In the genomic region with DNA sequence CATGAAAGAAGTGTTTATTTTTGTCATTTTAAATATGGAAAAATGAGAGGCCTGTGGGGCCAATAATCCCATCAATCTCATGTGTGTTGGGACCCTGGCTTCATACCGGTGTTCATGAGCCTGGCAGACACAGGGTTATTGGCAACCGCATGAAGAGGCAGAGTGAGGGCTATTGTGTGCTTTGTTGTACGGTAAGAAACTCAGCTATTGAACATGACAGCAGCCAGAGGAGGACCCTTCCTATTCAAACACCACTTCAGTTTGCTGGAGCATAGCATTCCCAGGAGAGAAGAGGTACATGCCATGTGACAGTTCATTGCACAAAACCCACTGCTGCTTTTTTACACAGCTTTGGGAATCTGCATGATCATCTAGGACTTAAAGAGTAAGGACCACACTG, we compare ENCODE assay signal across 26 mouse cellular contexts.
DNase-seq lines count a peak whose midpoint lies in the region; ATAC-seq and TF ChIP-seq lines count a peak whose summit lies in the region.
"Had no signal": no experiment of that assay in that cellular context is flagged by ENCODE, and none has a peak within 500 bp of the region (broad histone marks: within the 10 kb centered on the region; RNA-seq: fewer than 3 reads in every experiment).

No protein-coding gene starts in this region.

- H3K4me1 ChIP-seq in embryonic facial prominence, embryonic 14.5 days (ENCODE audit: control insufficient read depth, insufficient read depth, low read length) = no peaks in the 10 kb centered on the region
- H3K4me1 ChIP-seq in embryonic facial prominence, embryonic 10.5 days = peaks cover 7% of the 10 kb centered on the region
- H3K4me1 ChIP-seq in forebrain, embryonic 15.5 days = no peaks in the 10 kb centered on the region
- no peaks in the 10 kb centered on the region for H3K4me1 ChIP-seq in forebrain, embryonic 16.5 days (replicated peaks; ENCODE audit: control insufficient read depth, insufficient read depth, low read length)
- peaks cover 3% of the 10 kb centered on the region; the same call in 1 of the 2 replicates for H3K4me1 ChIP-seq in hindbrain, embryonic 12.5 days
- H3K4me1 ChIP-seq in hindbrain, embryonic 16.5 days (ENCODE audit: control insufficient read depth, insufficient read depth, low read depth, low read length) = no peaks in the 10 kb centered on the region
- H3K4me1 ChIP-seq: embryonic facial prominence, embryonic 15.5 days; heart, embryonic 10.5 days; heart, embryonic 15.5 days had no signal

- peak; percentile 28 for DNase-seq in embryonic facial prominence, embryonic 14.5 days (ENCODE audit: low spot score)
- DNase-seq in embryonic facial prominence, embryonic 10.5 days (ENCODE audit: low spot score) = no peak
- peak; percentile 52 for DNase-seq in brain, embryonic 14.5 days (ENCODE audit: low read depth)
- no peak for DNase-seq in embryo, embryonic 11 days
- DNase-seq: adrenal gland, postnatal 10 days; B cell, adult 2 months; cerebellum, adult 11-12 months; cerebellum, adult 9-10 months; cerebellum, postnatal 25 days; gastrocnemius, adult 2 months; gastrocnemius, postnatal 36 days; heart, adult 18-20 months; heart, postnatal 14 days; kidney, adult 8-10 months had no signal

- H3K9ac ChIP-seq in embryonic facial prominence, embryonic 14.5 days (ENCODE audit: low read depth, low read length) = no peak overlapping the region
- no peak overlapping the region for H3K9ac ChIP-seq in forebrain, embryonic 15.5 days (replicated peaks)
- H3K9ac ChIP-seq in forebrain, embryonic 16.5 days (replicated peaks; ENCODE audit: low read depth, low read length) = no peak overlapping the region
- H3K9ac ChIP-seq in hindbrain, embryonic 12.5 days = no peak overlapping the region
- no peak overlapping the region for H3K9ac ChIP-seq in hindbrain, embryonic 16.5 days (ENCODE audit: low read depth, low read length)
- H3K9ac ChIP-seq: embryonic facial prominence, embryonic 15.5 days; heart, embryonic 15.5 days had no signal

- H3K27me3 ChIP-seq in embryonic facial prominence, embryonic 14.5 days (replicated peaks; ENCODE audit: control insufficient read depth, insufficient read depth, low read length) = no peaks in the 10 kb centered on the region
- no peaks in the 10 kb centered on the region for H3K27me3 ChIP-seq in embryonic facial prominence, embryonic 10.5 days (replicated peaks; ENCODE audit: low read depth, poor library complexity, severe bottlenecking)
- H3K27me3 ChIP-seq in forebrain, embryonic 15.5 days = no peaks in the 10 kb centered on the region
- no peaks in the 10 kb centered on the region for H3K27me3 ChIP-seq in forebrain, embryonic 16.5 days (replicated peaks; ENCODE audit: control insufficient read depth, insufficient read depth, low read length)
- H3K27me3 ChIP-seq in hindbrain, embryonic 12.5 days = no peaks in the 10 kb centered on the region
- H3K27me3 ChIP-seq in hindbrain, embryonic 16.5 days (replicated peaks; ENCODE audit: control insufficient read depth, insufficient read depth, low read length) = no peaks in the 10 kb centered on the region
- H3K27me3 ChIP-seq: embryonic facial prominence, embryonic 15.5 days; heart, embryonic 15.5 days had no signal

- H3K9me3 ChIP-seq in embryonic facial prominence, embryonic 14.5 days (ENCODE audit: control insufficient read depth, low read length) = no peaks in the 10 kb centered on the region
- H3K9me3 ChIP-seq in embryonic facial prominence, embryonic 10.5 days = no peaks in the 10 kb centered on the region
- H3K9me3 ChIP-seq in forebrain, embryonic 15.5 days = no peaks in the 10 kb centered on the region
- no peaks in the 10 kb centered on the region for H3K9me3 ChIP-seq in forebrain, embryonic 16.5 days (ENCODE audit: control insufficient read depth, low read length)
- no peaks in the 10 kb centered on the region for H3K9me3 ChIP-seq in hindbrain, embryonic 12.5 days (replicated peaks)
- H3K9me3 ChIP-seq in hindbrain, embryonic 16.5 days (ENCODE audit: control insufficient read depth, low read length) = no peaks in the 10 kb centered on the region
- H3K9me3 ChIP-seq: embryonic facial prominence, embryonic 15.5 days; G1E; heart, embryonic 10.5 days; heart, embryonic 15.5 days had no signal

- ATAC-seq in embryonic facial prominence, embryonic 14.5 days (ENCODE audit: low read depth) = no peak
- 0 out of 2 replicates have a peak, but pooled peaks have one; percentile 38 for ATAC-seq in forebrain, embryonic 15.5 days (replicated peaks)
- no peak for ATAC-seq in forebrain, embryonic 16.5 days
- ATAC-seq in hindbrain, embryonic 12.5 days (ENCODE audit: low FRiP score) = 0 out of 2 replicates have a peak, but pooled peaks have one; percentile 52
- no peak for ATAC-seq in hindbrain, embryonic 16.5 days
- ATAC-seq: CD4-positive, CD25-positive, alpha-beta regulatory T cell, adult 4 months; inflammation-experienced regulatory T-cells, adult 6 months; intestine, postnatal 0 days had no signal

- H3K4me2 ChIP-seq in embryonic facial prominence, embryonic 14.5 days (ENCODE audit: low read depth, low read length) = no peak overlapping the region
- H3K4me2 ChIP-seq in forebrain, embryonic 15.5 days (replicated peaks) = no peak overlapping the region
- no peak overlapping the region for H3K4me2 ChIP-seq in forebrain, embryonic 16.5 days (ENCODE audit: low read length)
- H3K4me2 ChIP-seq in hindbrain, embryonic 12.5 days (replicated peaks) = no peak overlapping the region
- H3K4me2 ChIP-seq in hindbrain, embryonic 16.5 days (ENCODE audit: low read length) = no peak overlapping the region
- H3K4me2 ChIP-seq: embryonic facial prominence, embryonic 15.5 days; heart, embryonic 15.5 days had no signal

- no peak for TF ChIP-seq POLR2A in brain, embryonic 14.5 days (IDR thresholded peaks at IDR 0.05; ENCODE audit: borderline replicate concordance, extremely low read depth, insufficient read depth, insufficient read length, poor library complexity, severe bottlenecking)

- 80% methylated on average over 3 of the region's 3 CpGs for WGBS in embryonic facial prominence, embryonic 14.5 days
- WGBS in embryonic facial prominence, embryonic 10.5 days = 60% methylated on average over 3 of the region's 3 CpGs
- 14% methylated on average over 3 of the region's 3 CpGs for WGBS in forebrain, embryonic 15.5 days
- WGBS in forebrain, embryonic 16.5 days = 9% methylated on average over 3 of the region's 3 CpGs
- WGBS in hindbrain, embryonic 12.5 days = 41% methylated on average over 3 of the region's 3 CpGs
- 26% methylated on average over 3 of the region's 3 CpGs for WGBS in hindbrain, embryonic 16.5 days

- H3K36me3 ChIP-seq in embryonic facial prominence, embryonic 14.5 days (ENCODE audit: control insufficient read depth, insufficient read depth, low read length) = no peaks in the 10 kb centered on the region
- no peaks in the 10 kb centered on the region for H3K36me3 ChIP-seq in embryonic facial prominence, embryonic 10.5 days (replicated peaks)
- no peaks in the 10 kb centered on the region for H3K36me3 ChIP-seq in forebrain, embryonic 15.5 days
- no peaks in the 10 kb centered on the region for H3K36me3 ChIP-seq in forebrain, embryonic 16.5 days (ENCODE audit: control insufficient read depth, insufficient read depth)
- no peaks in the 10 kb centered on the region for H3K36me3 ChIP-seq in hindbrain, embryonic 12.5 days
- no peaks in the 10 kb centered on the region for H3K36me3 ChIP-seq in hindbrain, embryonic 16.5 days (ENCODE audit: control insufficient read depth, insufficient read depth, low read length)
- H3K36me3 ChIP-seq: embryonic facial prominence, embryonic 15.5 days; G1E; heart, embryonic 10.5 days; heart, embryonic 15.5 days had no signal

- no peak overlapping the region for H3K27ac ChIP-seq in embryonic facial prominence, embryonic 14.5 days (replicated peaks; ENCODE audit: low read depth, low read length)
- no peak overlapping the region for H3K27ac ChIP-seq in embryonic facial prominence, embryonic 10.5 days (replicated peaks)
- no peak overlapping the region for H3K27ac ChIP-seq in forebrain, embryonic 15.5 days (replicated peaks)
- H3K27ac ChIP-seq in forebrain, embryonic 16.5 days (ENCODE audit: low read length) = no peak overlapping the region
- no peak overlapping the region for H3K27ac ChIP-seq in hindbrain, embryonic 12.5 days
- no peak overlapping the region for H3K27ac ChIP-seq in hindbrain, embryonic 16.5 days (ENCODE audit: low read depth, low read length)
- H3K27ac ChIP-seq: embryonic facial prominence, embryonic 15.5 days; gastrocnemius, adult 2 months; heart, embryonic 10.5 days; heart, embryonic 15.5 days had no signal

- TF ChIP-seq CTCF in brain, embryonic 14.5 days (IDR thresholded peaks at IDR 0.05; ENCODE audit: borderline replicate concordance, extremely low read depth, insufficient read depth, insufficient read length) = no peak

- no peak overlapping the region for H3K4me3 ChIP-seq in embryonic facial prominence, embryonic 14.5 days (ENCODE audit: low read depth, low read length)
- H3K4me3 ChIP-seq in embryonic facial prominence, embryonic 10.5 days = no peak overlapping the region
- no peak overlapping the region for H3K4me3 ChIP-seq in forebrain, embryonic 15.5 days
- no peak overlapping the region for H3K4me3 ChIP-seq in forebrain, embryonic 16.5 days (replicated peaks; ENCODE audit: low read length)
- H3K4me3 ChIP-seq in hindbrain, embryonic 12.5 days = no peak overlapping the region
- no peak overlapping the region for H3K4me3 ChIP-seq in hindbrain, embryonic 16.5 days (ENCODE audit: low read length)
- H3K4me3 ChIP-seq: embryonic facial prominence, embryonic 15.5 days; erythroblast, embryonic 14.5 days; gastrocnemius, adult 2 months; heart, embryonic 10.5 days; heart, embryonic 15.5 days had no signal

Comparison
In these comparisons a context has a peak if more than half of its experiments do, and no peak if none do; other contexts are left out.
1. ATAC-seq: peak in forebrain, embryonic 15.5 days (single experiment) and hindbrain, embryonic 12.5 days (single experiment); none in embryonic facial prominence, embryonic 14.5 days (single experiment), forebrain, embryonic 16.5 days (single experiment) and hindbrain, embryonic 16.5 days (single experiment).
2. DNase-seq: peak in embryonic facial prominence, embryonic 14.5 days (single experiment) and brain, embryonic 14.5 days (single experiment); none in embryonic facial prominence, embryonic 10.5 days (single experiment) and embryo, embryonic 11 days (single experiment).